Mouse (Mus musculus) cerebellum, adult 2 months (tissue): ENCODE measurements around the gene Cttnbp2.

ENCODE experiments used
- CTCF ChIP-seq: fragments of 200-500 bp; IDR thresholded peaks from 2 replicates; pipeline ENCODE4 v1.5.1; 2011; ENCODE audit warnings: low read depth, mild to moderate bottlenecking, control low read depth, low read length, moderate library complexity, borderline replicate concordance; ENCODE audit not compliant: insufficient read depth
- POLR2A ChIP-seq: fragments of 200-500 bp; IDR thresholded peaks from 2 replicates; pipeline ENCODE4 v1.6.1; 2011; ENCODE audit warnings: low read length, control low read depth, borderline replicate concordance; ENCODE audit not compliant: insufficient read depth

GRCm38 (mm10) chr6:18543878-18544277, 29.2 kb upstream of the Cttnbp2 start:
- TF ChIP-seq CTCF: no peak
- TF ChIP-seq POLR2A: no peak
